In the genomic region with DNA sequence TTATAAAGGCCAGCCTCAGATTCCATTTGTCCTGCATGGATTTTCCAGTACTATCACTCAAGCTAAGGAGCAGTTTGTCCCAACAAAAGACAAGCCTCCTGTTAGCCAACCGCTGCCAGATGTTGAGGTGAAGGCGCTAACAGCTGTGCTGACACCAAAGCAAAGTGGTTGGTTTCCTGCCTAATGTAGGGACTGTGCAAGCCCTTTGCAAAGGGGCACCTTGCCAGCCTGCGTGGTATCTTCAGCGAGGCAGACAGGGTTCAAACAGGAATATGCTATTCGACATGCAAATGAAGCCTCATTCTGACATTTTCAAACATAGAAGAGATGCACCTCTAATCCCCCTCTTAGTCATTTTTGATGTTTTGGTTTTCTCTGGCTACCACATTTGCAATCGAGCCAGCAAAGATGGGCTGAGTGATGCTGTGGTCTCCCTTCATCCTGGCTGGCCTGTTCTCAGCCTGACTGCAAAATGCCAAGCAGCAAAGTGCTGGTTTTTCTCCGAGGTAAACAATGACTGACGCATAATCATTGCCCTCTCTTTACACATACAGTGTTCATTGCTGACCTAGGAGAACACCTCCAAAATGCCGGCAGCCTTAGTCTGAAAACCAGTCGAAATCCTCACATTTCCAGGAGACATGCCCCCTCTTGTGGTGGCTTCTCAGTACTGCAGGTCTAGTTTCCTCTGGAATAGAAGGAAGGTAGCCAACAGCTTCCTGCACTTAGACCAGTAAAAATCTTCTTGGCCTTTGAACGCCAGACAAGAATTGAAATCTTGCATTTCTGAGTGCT, we compare ENCODE assay signal across 8 mouse cellular contexts.
DNase-seq lines count a peak whose midpoint lies in the region; ATAC-seq and TF ChIP-seq lines count a peak whose summit lies in the region.

No protein-coding gene starts in this region.

- in situ Hi-C loops in CH12.LX (cut with MboI; ENCODE audit: low pct_ligation_motif_present, low pct_unique_long_range_greater_than_20kb, low sequenced_read_pairs) = no loop called here

- H3K27me3 ChIP-seq in CH12.LX (replicated peaks) = no peaks in the 10 kb centered on the region
- H3K27me3 ChIP-seq in heart, embryonic 14.5 days (ENCODE audit: control insufficient read depth, insufficient read depth, low read length) = no peaks in the 10 kb centered on the region
- H3K27me3 ChIP-seq in liver, embryonic 15.5 days = no peaks in the 10 kb centered on the region
- no peaks in the 10 kb centered on the region for H3K27me3 ChIP-seq in neural tube, embryonic 13.5 days

- TF ChIP-seq POLR2A in CH12.LX (IDR thresholded peaks at IDR 0.05; ENCODE audit: low read depth, low read length) = no peak
- no peak for TF ChIP-seq POLR2A in brain, embryonic 14.5 days (IDR thresholded peaks at IDR 0.05; ENCODE audit: borderline replicate concordance, extremely low read depth, insufficient read depth, insufficient read length, poor library complexity, severe bottlenecking)

- 34% methylated on average over 11 of the region's 11 CpGs for WGBS in heart, embryonic 14.5 days
- WGBS in liver, embryonic 15.5 days (ENCODE audit: insufficient replicate concordance) = 36% methylated on average over 11 of the region's 11 CpGs
- WGBS in neural tube, embryonic 13.5 days = 45% methylated on average over 11 of the region's 11 CpGs

- H3K4me1 ChIP-seq in CH12.LX (ENCODE audit: control insufficient read depth in 1 of 2, insufficient read depth in 2 of 2) = peaks cover 20 to 84% of the 10 kb centered on the region in 2 experiments
- H3K4me1 ChIP-seq in heart, embryonic 14.5 days (ENCODE audit: control insufficient read depth in 2 of 2, insufficient read depth in 2 of 2, low read length in 2 of 2) = peaks cover 0 to 4% of the 10 kb centered on the region in 2 experiments; a peak in 2 of 4 replicates
- peaks cover 3% of the 10 kb centered on the region for H3K4me1 ChIP-seq in liver, embryonic 15.5 days (replicated peaks)
- peaks cover 5% of the 10 kb centered on the region for H3K4me1 ChIP-seq in neural tube, embryonic 13.5 days (replicated peaks)

- TF ChIP-seq CTCF in CH12.LX (conservative IDR thresholded peaks at IDR 0.05 in 1 of 2, IDR thresholded peaks at IDR 0.05 in 1 of 2; ENCODE audit: low read depth in 2 of 2, low read length in 2 of 2) = peak; percentile 88 to 95
- TF ChIP-seq CTCF in brain, embryonic 14.5 days (IDR thresholded peaks at IDR 0.05; ENCODE audit: borderline replicate concordance, extremely low read depth, insufficient read depth, insufficient read length) = peak; percentile 86

- H3K4me3 ChIP-seq in CH12.LX (replicated peaks in 1 of 3; ENCODE audit: low read depth in 2 of 3, low read length in 2 of 3, poor library complexity in 1 of 3) = peak overlapping the region; percentile 7 to 42 (median 41)
- H3K4me3 ChIP-seq in heart, embryonic 14.5 days (ENCODE audit: control insufficient read depth in 1 of 2, insufficient read depth in 1 of 2, low read depth in 1 of 2, low read length in 2 of 2) = no peak overlapping the region
- no peak overlapping the region for H3K4me3 ChIP-seq in liver, embryonic 15.5 days (replicated peaks)
- no peak overlapping the region for H3K4me3 ChIP-seq in neural tube, embryonic 13.5 days

- peak; percentile 85 for DNase-seq in CH12.LX (ENCODE audit: extremely low read depth)
- peak; percentile 88 for DNase-seq in brain, embryonic 14.5 days (ENCODE audit: low read depth)
- peak; percentile 59 to 87 for DNase-seq in kidney, postnatal 36 days
- peak; percentile 58 for DNase-seq in telencephalon, adult 2 months (ENCODE audit: low read depth, low spot score)

- peak; percentile 93 for TF ChIP-seq RAD21 in CH12.LX (IDR thresholded peaks at IDR 0.05; ENCODE audit: low read depth, low read length)

- H3K9ac ChIP-seq in CH12.LX (ENCODE audit: insufficient read depth, low read depth) = no peak overlapping the region
- H3K9ac ChIP-seq in heart, embryonic 14.5 days (ENCODE audit: low read length) = no peak overlapping the region
- H3K9ac ChIP-seq in liver, embryonic 15.5 days = no peak overlapping the region
- H3K9ac ChIP-seq in neural tube, embryonic 13.5 days = peak overlapping the region; percentile 34; the same call in 1 of the 2 replicates

- no peak for TF ChIP-seq EP300 in CH12.LX (IDR thresholded peaks at IDR 0.05; ENCODE audit: low read length)

- H3K9me3 ChIP-seq in CH12.LX (replicated peaks; ENCODE audit: low read length) = no peaks in the 10 kb centered on the region
- no peaks in the 10 kb centered on the region for H3K9me3 ChIP-seq in heart, embryonic 14.5 days (ENCODE audit: control insufficient read depth, low read length)
- no peaks in the 10 kb centered on the region for H3K9me3 ChIP-seq in liver, embryonic 15.5 days (replicated peaks)
- no peaks in the 10 kb centered on the region for H3K9me3 ChIP-seq in neural tube, embryonic 13.5 days

- ATAC-seq in erythroblast, adult 5-6 weeks (replicated peaks; ENCODE audit: low FRiP score, poor library complexity, severe bottlenecking) = peak; percentile 70; the same call in 1 of the 2 replicates
- no peak for ATAC-seq in heart, embryonic 14.5 days (ENCODE audit: insufficient number of reproducible peaks, insufficient read depth, low FRiP score, low read depth)
- no peak; the same call in 1 of the 2 replicates for ATAC-seq in liver, embryonic 15.5 days (ENCODE audit: insufficient read depth)
- peak; percentile 71; the same call in 1 of the 2 replicates for ATAC-seq in neural tube, embryonic 13.5 days (ENCODE audit: low read depth)

- no peaks in the 10 kb centered on the region for H3K36me3 ChIP-seq in CH12.LX (replicated peaks in 1 of 2; ENCODE audit: control insufficient read depth in 1 of 2, insufficient read depth in 1 of 2, low read length in 1 of 2)
- H3K36me3 ChIP-seq in heart, embryonic 14.5 days (ENCODE audit: control insufficient read depth, insufficient read depth, low read length) = no peaks in the 10 kb centered on the region
- no peaks in the 10 kb centered on the region for H3K36me3 ChIP-seq in liver, embryonic 15.5 days (replicated peaks)
- H3K36me3 ChIP-seq in neural tube, embryonic 13.5 days = no peaks in the 10 kb centered on the region

- peak overlapping the region; percentile 36 for H3K27ac ChIP-seq in CH12.LX (ENCODE audit: insufficient read depth, low read depth)
- H3K27ac ChIP-seq in heart, embryonic 14.5 days (replicated peaks in 1 of 2; ENCODE audit: control insufficient read depth in 1 of 2, insufficient read depth in 1 of 2, low read depth in 2 of 2, low read length in 2 of 2) = 0 out of 4 replicates have a peak overlapping the region, but pooled peaks of 1 of the 2 experiments have one; percentile 15
- H3K27ac ChIP-seq in liver, embryonic 15.5 days (replicated peaks) = no peak overlapping the region
- no peak overlapping the region; the same call in 1 of the 2 replicates for H3K27ac ChIP-seq in neural tube, embryonic 13.5 days (replicated peaks)

- peak overlapping the region; percentile 60 for H3K4me2 ChIP-seq in CH12.LX (ENCODE audit: insufficient read depth, low read depth, poor library complexity, severe bottlenecking)
- peak overlapping the region; percentile 35; the same call in 1 of the 2 replicates for H3K4me2 ChIP-seq in heart, embryonic 14.5 days (ENCODE audit: low read length)
- peak overlapping the region; percentile 29; the same call in 1 of the 2 replicates for H3K4me2 ChIP-seq in liver, embryonic 15.5 days
- peak overlapping the region; percentile 41 for H3K4me2 ChIP-seq in neural tube, embryonic 13.5 days

- dilution Hi-C loops in CH12.LX (cut with MboI; ENCODE audit: extremely low pct_ligation_motif_present, extremely low pct_unique_long_range_greater_than_20kb, low sequenced_read_pairs) = no loop called here

- no peaks in the 10 kb centered on the region for H3K79me2 ChIP-seq in CH12.LX (replicated peaks; ENCODE audit: control insufficient read depth, extremely low read depth, insufficient read depth, poor library complexity, severe bottlenecking)

TF ChIP-seq in CH12.LX, 34 proteins besides CTCF, POLR2A, EP300 and RAD21:
- TF ChIP-seq GABPA (IDR thresholded peaks at IDR 0.05; ENCODE audit: insufficient replicate concordance, low read depth, low read length) (no peak), SMC3 (IDR thresholded peaks at IDR 0.05; ENCODE audit: low read depth, low read length) (peak; percentile 79), ETS1 (conservative IDR thresholded peaks at IDR 0.05; ENCODE audit: low read depth, low read length) (peak; percentile 55), JUN (IDR thresholded peaks at IDR 0.05; ENCODE audit: insufficient read depth, low read depth, low read length) (no peak), TCF12 (IDR thresholded peaks at IDR 0.05; ENCODE audit: low read depth, low read length) (peak; percentile 61; the same call in 1 of the 2 replicates), JUND (conservative IDR thresholded peaks at IDR 0.05; ENCODE audit: low read depth, low read length) (no peak), PAX5 (IDR thresholded peaks at IDR 0.05; ENCODE audit: low read length) (no peak), MAZ (IDR thresholded peaks at IDR 0.05; ENCODE audit: low read depth, low read length) (no peak), ZC3H11A (IDR thresholded peaks at IDR 0.05; ENCODE audit: low read depth, low read length) (peak; percentile 49; the same call in 1 of the 2 replicates), ELF1 (IDR thresholded peaks at IDR 0.05; ENCODE audit: low read depth, low read length) (0 out of 2 replicates have a peak, but pooled peaks have one; percentile 5), RCOR1 (conservative IDR thresholded peaks at IDR 0.05; ENCODE audit: low read depth, low read length) (0 out of 2 replicates have a peak, but pooled peaks have one; percentile 25)

Comparison
In these comparisons a context has a peak if more than half of its experiments do, and no peak if none do; other contexts are left out.
1. H3K4me3 ChIP-seq: peak in CH12.LX (3 of 3); none in heart, embryonic 14.5 days (0 of 2), liver, embryonic 15.5 days (single experiment) and neural tube, embryonic 13.5 days (single experiment).
2. ATAC-seq: peak in erythroblast, adult 5-6 weeks (single experiment) and neural tube, embryonic 13.5 days (single experiment); none in heart, embryonic 14.5 days (single experiment) and liver, embryonic 15.5 days (single experiment).
3. Peak in every context shown above with its lines, with median percentiles within 50 percentile points of each other: DNase-seq and H3K4me2 ChIP-seq.